ENCODE assay signal across 17 mouse cellular contexts in the genomic region with DNA sequence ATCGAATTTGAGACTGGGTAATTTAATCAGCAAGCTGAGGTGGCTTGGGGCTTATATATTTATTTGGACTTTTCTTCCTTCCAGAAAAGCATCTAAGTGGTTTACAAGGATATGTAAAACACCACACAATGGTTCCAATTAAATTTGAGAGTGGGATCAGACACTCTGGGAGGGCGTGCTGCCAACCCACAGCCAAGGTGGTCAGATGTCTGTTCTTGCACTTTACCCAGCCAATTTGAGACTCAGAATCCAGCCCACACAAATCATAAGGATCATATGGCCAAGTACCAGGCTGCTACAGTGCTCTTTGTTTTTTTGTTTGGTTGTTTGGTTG. TPM values are rescaled to one million over a fixed set of nuclear protein-coding genes. Genes with fewer than 3 reads are reported as not detected.
DNase-seq lines count a peak whose midpoint lies in the region; ATAC-seq lines count a peak whose summit lies in the region.
"Had no signal": no experiment of that assay in that cellular context is flagged by ENCODE, and none has a peak within 500 bp of the region (broad histone marks: within the 10 kb centered on the region; RNA-seq: fewer than 3 reads in every experiment).

No protein-coding gene starts in this region.

- H3K4me3 ChIP-seq in hindbrain, embryonic 12.5 days: no peak overlapping the region
- no peak overlapping the region for H3K4me3 ChIP-seq in hindbrain, embryonic 16.5 days (ENCODE audit: low read length)
- H3K4me3 ChIP-seq in neural tube, embryonic 13.5 days: no peak overlapping the region
- no peak overlapping the region for H3K4me3 ChIP-seq in hindbrain, embryonic 15.5 days
- H3K4me3 ChIP-seq: heart, adult 2 months; neural tube, embryonic 12.5 days had no signal

- H3K9me3 ChIP-seq in hindbrain, embryonic 12.5 days (replicated peaks): no peaks in the 10 kb centered on the region
- H3K9me3 ChIP-seq in hindbrain, embryonic 16.5 days (ENCODE audit: control insufficient read depth, low read length): no peaks in the 10 kb centered on the region
- no peaks in the 10 kb centered on the region for H3K9me3 ChIP-seq in neural tube, embryonic 13.5 days
- H3K9me3 ChIP-seq in hindbrain, embryonic 15.5 days: no peaks in the 10 kb centered on the region
- H3K9me3 ChIP-seq: neural tube, embryonic 12.5 days had no signal

- H3K27me3 ChIP-seq in hindbrain, embryonic 12.5 days: no peaks in the 10 kb centered on the region
- no peaks in the 10 kb centered on the region for H3K27me3 ChIP-seq in hindbrain, embryonic 16.5 days (replicated peaks; ENCODE audit: control insufficient read depth, insufficient read depth, low read length)
- no peaks in the 10 kb centered on the region for H3K27me3 ChIP-seq in neural tube, embryonic 13.5 days
- no peaks in the 10 kb centered on the region for H3K27me3 ChIP-seq in hindbrain, embryonic 15.5 days
- H3K27me3 ChIP-seq: neural tube, embryonic 12.5 days had no signal

- H3K9ac ChIP-seq in hindbrain, embryonic 12.5 days: no peak overlapping the region
- no peak overlapping the region for H3K9ac ChIP-seq in hindbrain, embryonic 16.5 days (ENCODE audit: low read depth, low read length)
- no peak overlapping the region for H3K9ac ChIP-seq in neural tube, embryonic 13.5 days
- H3K9ac ChIP-seq in hindbrain, embryonic 15.5 days: no peak overlapping the region
- H3K9ac ChIP-seq: liver, embryonic 14.5 days; neural tube, embryonic 12.5 days had no signal

- no peaks in the 10 kb centered on the region for H3K4me1 ChIP-seq in hindbrain, embryonic 12.5 days
- no peaks in the 10 kb centered on the region for H3K4me1 ChIP-seq in hindbrain, embryonic 16.5 days (ENCODE audit: control insufficient read depth, insufficient read depth, low read depth, low read length)
- H3K4me1 ChIP-seq in neural tube, embryonic 13.5 days (replicated peaks): peaks cover 26% of the 10 kb centered on the region
- peaks cover 21% of the 10 kb centered on the region for H3K4me1 ChIP-seq in hindbrain, embryonic 15.5 days (replicated peaks)
- H3K4me1 ChIP-seq: neural tube, embryonic 12.5 days had no signal

- 62% methylated on average over 2 of the region's 2 CpGs for WGBS in hindbrain, embryonic 12.5 days
- WGBS in hindbrain, embryonic 16.5 days: 41% methylated on average over 2 of the region's 2 CpGs
- 50% methylated on average over 2 of the region's 2 CpGs for WGBS in neural tube, embryonic 13.5 days
- WGBS in hindbrain, embryonic 15.5 days: 48% methylated on average over 2 of the region's 2 CpGs

- peak overlapping the region; percentile 60; the same call in 1 of the 2 replicates for H3K27ac ChIP-seq in hindbrain, embryonic 12.5 days
- no peak overlapping the region for H3K27ac ChIP-seq in hindbrain, embryonic 16.5 days (ENCODE audit: low read depth, low read length)
- H3K27ac ChIP-seq in neural tube, embryonic 13.5 days (replicated peaks): peak overlapping the region; percentile 49; the same call in 1 of the 2 replicates
- peak overlapping the region; percentile 48 for H3K27ac ChIP-seq in hindbrain, embryonic 15.5 days (replicated peaks)
- H3K27ac ChIP-seq: heart, adult 2 months; kidney, postnatal 0 days; liver, embryonic 14.5 days; neural tube, embryonic 12.5 days had no signal

- no peak overlapping the region for H3K4me2 ChIP-seq in hindbrain, embryonic 12.5 days (replicated peaks)
- H3K4me2 ChIP-seq in hindbrain, embryonic 16.5 days (ENCODE audit: low read length): no peak overlapping the region
- no peak overlapping the region for H3K4me2 ChIP-seq in neural tube, embryonic 13.5 days
- no peak overlapping the region for H3K4me2 ChIP-seq in hindbrain, embryonic 15.5 days
- H3K4me2 ChIP-seq: neural tube, embryonic 12.5 days had no signal

- ATAC-seq in hindbrain, embryonic 12.5 days (ENCODE audit: low FRiP score): no peak
- ATAC-seq in hindbrain, embryonic 16.5 days: no peak
- no peak for ATAC-seq in neural tube, embryonic 13.5 days (ENCODE audit: low read depth)
- no peak for ATAC-seq in hindbrain, embryonic 15.5 days (ENCODE audit: low FRiP score, low read depth)
- no peak for ATAC-seq in megakaryocyte-erythroid progenitor cell, adult 5-6 weeks (replicated peaks; ENCODE audit: low FRiP score, low TSS enrichment, poor library complexity, severe bottlenecking)
- ATAC-seq: lung, postnatal 0 days; Patski had no signal

- no peak for DNase-seq in neural tube, embryonic 10.5 days (ENCODE audit: extremely low spot score, low spot score)
- DNase-seq in gastrocnemius, adult 18-20 months (ENCODE audit: low spot score): no peak
- DNase-seq in lung, postnatal 4 days: no peak
- DNase-seq: cerebellum, postnatal 25 days; gastrocnemius, postnatal 10 days; heart, adult 2 months; heart, postnatal 10 days had no signal

- H3K36me3 ChIP-seq in hindbrain, embryonic 12.5 days: no peaks in the 10 kb centered on the region
- no peaks in the 10 kb centered on the region for H3K36me3 ChIP-seq in hindbrain, embryonic 16.5 days (ENCODE audit: control insufficient read depth, insufficient read depth, low read length)
- no peaks in the 10 kb centered on the region for H3K36me3 ChIP-seq in neural tube, embryonic 13.5 days
- H3K36me3 ChIP-seq in hindbrain, embryonic 15.5 days: no peaks in the 10 kb centered on the region
- H3K36me3 ChIP-seq: neural tube, embryonic 12.5 days had no signal

RNA-seq across cellular contexts. Expression of a gene that starts 30.5 kb away (rescaled TPM):
- 47.2 and 49.4 TPM in 2 replicates for polyA plus RNA-seq in hindbrain, embryonic 12.5 days (2016; fragmentation: Nextera tagmentation; extraction: Ambion mirVana)
- 70.6 and 76.1 TPM in 2 replicates for polyA plus RNA-seq in hindbrain, embryonic 16.5 days (2015; fragmentation: Nextera tagmentation; extraction: Ambion mirVana)
- polyA plus RNA-seq in neural tube, embryonic 13.5 days (2015; fragmentation: Nextera tagmentation; extraction: Ambion mirVana): 55.4 and 58.9 TPM in 2 replicates
- 66.0 and 66.3 TPM in 2 replicates for polyA plus RNA-seq in hindbrain, embryonic 15.5 days (2015; fragmentation: Nextera tagmentation; extraction: Ambion mirVana)
- total RNA-seq in gastrocnemius, adult 18-20 months (2021): 10 to 100 TPM; 12.4 to 14.8 TPM
- total RNA-seq in megakaryocyte-erythroid progenitor cell, adult 5-6 weeks (2014; fragmentation: Nextera tagmentation): 15.2 and 18.6 TPM in 2 replicates
- 11.5 and 18.2 TPM in 2 replicates for total RNA-seq in megakaryocyte-erythroid progenitor cell, adult 5-6 weeks (2017)

RNA-seq across cellular contexts. Expression of a gene that starts 37.8 kb away (rescaled TPM):
- 18.3 and 19.8 TPM in 2 replicates for polyA plus RNA-seq in hindbrain, embryonic 12.5 days (2016; fragmentation: Nextera tagmentation; extraction: Ambion mirVana)
- 14.6 and 15.6 TPM in 2 replicates for polyA plus RNA-seq in hindbrain, embryonic 16.5 days (2015; fragmentation: Nextera tagmentation; extraction: Ambion mirVana)
- polyA plus RNA-seq in neural tube, embryonic 13.5 days (2015; fragmentation: Nextera tagmentation; extraction: Ambion mirVana): 16.0 and 16.2 TPM in 2 replicates
- 13.8 TPM in 2 replicates for polyA plus RNA-seq in hindbrain, embryonic 15.5 days (2015; fragmentation: Nextera tagmentation; extraction: Ambion mirVana)
- 1 to 10 TPM; 3.7 to 4.6 TPM for total RNA-seq in gastrocnemius, adult 18-20 months (2021)
- total RNA-seq in megakaryocyte-erythroid progenitor cell, adult 5-6 weeks (2014; fragmentation: Nextera tagmentation): 19.6 and 24.5 TPM in 2 replicates
- 2.6 and 3.8 TPM in 2 replicates for total RNA-seq in megakaryocyte-erythroid progenitor cell, adult 5-6 weeks (2017)

RNA-seq across cellular contexts. Expression of a gene that starts 39.7 kb away (rescaled TPM):
- polyA plus RNA-seq in hindbrain, embryonic 12.5 days (2016; fragmentation: Nextera tagmentation; extraction: Ambion mirVana): 445 and 471 TPM in 2 replicates
- polyA plus RNA-seq in hindbrain, embryonic 16.5 days (2015; fragmentation: Nextera tagmentation; extraction: Ambion mirVana): 428 and 459 TPM in 2 replicates
- 479 and 545 TPM in 2 replicates for polyA plus RNA-seq in neural tube, embryonic 13.5 days (2015; fragmentation: Nextera tagmentation; extraction: Ambion mirVana)
- 441 and 476 TPM in 2 replicates for polyA plus RNA-seq in hindbrain, embryonic 15.5 days (2015; fragmentation: Nextera tagmentation; extraction: Ambion mirVana)
- total RNA-seq in gastrocnemius, adult 18-20 months (2021): 100 to 1,000 TPM; 210 to 236 TPM
- 379 and 438 TPM in 2 replicates for total RNA-seq in megakaryocyte-erythroid progenitor cell, adult 5-6 weeks (2014; fragmentation: Nextera tagmentation)
- total RNA-seq in megakaryocyte-erythroid progenitor cell, adult 5-6 weeks (2017): 101 and 188 TPM in 2 replicates
